Mouse (Mus musculus) olfactory bulb, adult 2 months (tissue): Measurements from ENCODE around the gene Bcl11b.

ENCODE experiments used
- CTCF ChIP-seq: fragments of 200-500 bp; IDR thresholded peaks from 2 replicates; pipeline ENCODE4 v1.5.1; 2012; ENCODE audit warnings: low read depth, mild to moderate bottlenecking, low read length, moderate library complexity; ENCODE audit not compliant: insufficient read depth
- POLR2A ChIP-seq: fragments of 200-500 bp; IDR thresholded peaks from 2 replicates; pipeline ENCODE4 v1.6.1; 2012; ENCODE audit warnings: mild to moderate bottlenecking, low read depth, low read length, moderate library complexity; ENCODE audit not compliant: insufficient read depth

- TF ChIP-seq CTCF (no peak), POLR2A (no peak)
Measured at GRCm38 (mm10) chr12:107975897-107976570, 27.4 kb downstream of the Bcl11b start.
